Mouse (Mus musculus) 3T3-L1 (cell line): ENCODE results near the gene Zdhhc5.

ENCODE experiments used
- DNase-seq: peaks from one replicate; pipeline ENCODE4 v3.0.0-alpha.2; 2015; ENCODE audit warnings: low read depth, low spot score

Gene Zdhhc5

DNA sequence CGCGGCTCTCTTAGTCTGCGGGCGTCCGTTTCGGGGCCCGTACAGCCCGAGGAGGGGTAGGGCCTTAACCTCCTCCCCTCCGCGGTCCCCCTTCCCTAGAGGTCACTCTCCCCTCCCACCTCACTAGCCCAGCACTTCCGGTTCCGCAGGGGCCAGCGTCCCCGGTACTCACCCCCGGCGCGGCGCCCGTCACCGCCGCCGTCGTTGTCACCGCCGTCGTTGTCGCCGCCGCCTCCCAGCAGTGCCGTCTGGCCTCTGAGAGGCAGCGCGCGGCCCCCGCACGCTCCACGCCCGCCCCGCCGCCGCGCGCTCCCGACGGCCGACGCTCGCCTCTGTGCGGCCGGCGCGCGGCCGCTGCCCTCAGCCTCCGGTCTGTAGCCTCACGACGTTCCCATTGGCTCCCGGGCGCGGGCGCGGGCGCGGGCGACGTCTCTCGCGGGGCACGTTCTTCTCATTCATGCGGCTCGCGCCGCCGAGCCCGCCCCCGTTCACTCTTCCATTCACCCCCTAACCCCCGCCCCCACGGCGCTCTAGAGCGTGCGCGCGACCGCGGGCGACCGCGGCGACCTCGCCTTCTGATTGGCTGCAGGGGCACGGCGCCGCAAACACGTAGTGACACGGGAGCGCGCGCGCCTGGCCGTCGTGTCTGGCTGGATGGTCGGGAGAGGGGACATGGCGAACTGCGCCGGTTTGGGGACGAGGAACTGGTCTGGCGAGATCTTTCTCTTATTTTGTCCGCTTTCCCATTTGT is at the start of gene Zdhhc5:
TSS of gene Zdhhc5 (minus strand) at position 370 of the 751 bp plus-strand sequence.
- peak; percentile 96 for DNase-seq

DNA sequence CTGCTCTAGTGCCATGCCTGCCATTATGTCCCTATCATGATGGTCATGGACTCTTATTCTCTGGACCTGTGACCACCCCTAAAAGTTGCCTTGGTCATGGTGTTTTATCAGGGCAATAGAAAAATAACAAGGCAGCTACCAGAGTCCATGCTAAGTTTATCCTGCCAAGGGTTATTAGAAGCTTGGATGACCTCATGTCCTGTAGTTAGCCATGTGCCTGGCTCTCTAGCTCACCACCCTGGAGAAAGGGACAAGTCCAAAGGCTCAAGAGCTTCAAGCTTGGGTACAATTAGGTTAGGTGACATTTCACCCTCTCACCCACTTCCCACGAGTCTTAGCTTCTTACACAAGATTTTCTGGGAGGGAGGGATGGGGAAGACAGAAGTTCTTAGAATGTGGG is 47.8 kb upstream of the Zdhhc5 start:
- no peak for DNase-seq

DNA sequence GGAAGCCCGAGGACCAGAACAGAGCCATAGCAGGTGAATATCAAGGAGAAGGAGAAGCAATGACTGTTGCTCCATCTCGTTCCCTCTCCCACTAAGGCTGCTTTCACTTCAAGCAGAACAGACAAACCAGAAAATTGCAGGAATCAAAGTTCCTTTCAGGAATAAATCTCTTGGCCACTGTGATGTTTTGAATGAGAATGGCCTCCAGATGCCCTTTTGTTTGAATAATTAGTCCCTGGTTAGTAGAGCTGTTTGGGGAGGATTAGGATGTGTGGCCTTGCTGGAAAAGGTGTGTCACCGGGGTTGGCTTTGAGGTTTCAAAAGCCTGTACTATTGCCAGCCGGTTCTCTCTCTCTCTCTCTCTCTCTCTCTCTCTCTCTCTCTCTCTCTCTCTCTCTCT is 47.3 kb upstream of the Zdhhc5 start:
- DNase-seq: no peak

DNA sequence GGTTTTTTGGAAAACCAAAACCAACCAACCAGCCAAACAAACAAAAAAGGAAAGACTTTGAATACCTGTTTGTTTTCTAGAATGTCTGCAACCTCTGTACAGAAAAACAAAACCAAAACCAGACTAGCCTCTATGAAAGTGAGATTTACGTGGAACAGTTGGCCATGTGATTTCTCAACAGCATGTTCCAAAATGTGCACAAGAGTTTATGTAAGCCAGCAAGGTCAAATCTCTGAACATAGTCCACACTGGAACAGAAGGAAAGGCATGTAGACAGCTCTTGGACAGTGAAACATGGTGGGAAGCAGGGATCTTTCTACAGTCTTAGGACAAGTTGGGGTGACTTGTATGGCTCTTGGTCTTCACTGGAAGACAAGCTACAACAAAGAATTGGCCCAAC is 46.9 kb upstream of the Zdhhc5 start:
- no peak for DNase-seq

DNA sequence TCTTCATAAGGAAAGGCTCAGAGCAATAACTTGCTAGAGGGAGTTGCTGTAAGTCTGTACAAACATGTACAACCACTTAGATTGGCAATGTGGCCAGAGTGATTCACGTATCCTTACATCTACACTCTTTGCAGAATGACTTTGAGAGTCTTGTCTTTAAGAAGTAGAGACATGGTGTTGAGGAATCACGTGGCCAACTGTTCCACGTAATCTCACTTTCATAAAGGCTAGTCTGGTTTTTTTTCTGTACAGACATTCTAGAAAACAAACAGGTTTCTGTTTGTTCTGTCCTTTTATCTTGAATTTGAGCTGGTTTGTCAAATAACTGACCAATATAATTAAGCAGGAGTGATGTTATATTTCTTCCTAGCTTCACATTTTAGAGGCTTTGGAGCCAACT is 46.3 kb upstream of the Zdhhc5 start:
- DNase-seq: no peak

DNA sequence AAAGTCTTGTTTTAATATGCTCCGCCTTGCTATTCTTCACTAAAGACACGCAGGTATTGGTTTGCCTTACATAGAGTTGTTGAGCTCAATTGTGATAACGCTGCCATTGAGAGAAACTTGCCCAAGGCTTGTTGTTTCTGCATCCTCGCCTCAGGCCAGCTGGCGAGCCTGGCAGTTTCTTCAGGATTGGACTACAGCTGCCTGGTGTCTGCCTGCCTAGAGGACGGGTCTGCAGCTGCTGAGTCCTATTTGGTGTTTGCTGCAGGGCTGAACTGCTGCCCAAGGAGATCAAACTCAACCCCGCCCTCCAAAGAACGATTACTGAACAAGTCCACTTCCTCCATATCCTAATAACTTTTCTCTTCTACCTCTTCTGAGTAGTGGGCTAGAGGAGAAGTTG is 45.8 kb upstream of the Zdhhc5 start:
- no peak for DNase-seq

DNA sequence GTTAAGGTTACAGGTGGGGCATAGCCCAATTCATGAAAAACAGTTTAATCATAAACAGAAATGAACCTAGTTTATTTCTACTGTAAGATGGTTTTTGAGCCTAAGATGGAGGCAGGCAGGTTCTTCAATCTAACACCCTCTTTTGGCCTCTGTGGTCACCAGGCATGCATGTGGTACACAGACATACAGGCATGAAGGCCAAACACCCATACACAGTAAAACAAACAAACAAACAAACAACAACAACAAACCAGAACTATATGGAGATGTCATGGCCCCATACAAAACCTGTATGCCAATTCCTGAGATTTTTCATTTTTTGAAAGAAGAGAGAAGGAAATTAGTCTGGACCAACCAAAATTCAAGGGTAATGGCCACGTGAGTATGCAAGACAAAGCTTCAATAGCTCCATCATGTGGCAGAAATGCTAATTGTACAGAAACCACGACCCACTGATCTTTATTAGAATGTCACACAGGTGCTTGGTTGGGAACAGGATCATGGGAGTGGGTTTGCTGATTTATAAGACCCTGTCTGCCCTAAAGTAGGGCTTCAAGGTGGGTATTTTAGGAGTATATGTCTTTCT is 43.7 kb upstream of the Zdhhc5 start:
- peak; percentile 87 for DNase-seq

DNA sequence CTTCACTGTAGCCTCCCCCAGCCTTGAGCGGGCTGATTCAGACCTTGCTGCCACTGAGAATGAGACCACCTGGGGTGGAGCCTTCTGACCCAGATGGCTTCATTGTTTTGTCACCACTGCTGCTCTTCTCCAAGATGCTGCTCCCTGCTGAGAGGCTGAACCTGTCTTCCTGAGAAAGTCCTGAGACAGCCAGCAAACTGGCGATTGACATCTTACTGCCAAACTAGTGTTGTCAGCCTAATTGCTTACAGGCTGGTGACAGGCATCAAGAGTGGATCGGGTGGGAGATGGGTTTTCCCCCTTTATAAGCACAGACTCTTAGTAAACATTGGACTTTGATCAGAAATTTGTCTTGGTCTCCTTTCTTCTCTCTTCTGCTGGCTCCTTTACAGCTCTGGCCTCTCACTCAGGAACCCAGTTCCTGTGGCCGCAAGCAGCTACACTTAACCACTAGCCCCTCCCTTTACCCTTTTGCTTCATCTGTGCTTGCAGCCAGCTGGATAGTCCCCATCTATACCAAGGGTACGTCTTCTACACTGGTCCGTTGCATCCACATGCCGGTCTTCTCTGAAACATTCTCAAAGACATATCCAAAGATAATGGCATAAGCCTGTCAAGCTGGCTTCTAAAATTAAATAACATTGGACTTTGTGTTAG is 42.2 kb upstream of the Zdhhc5 start:
- no peak for DNase-seq

DNA sequence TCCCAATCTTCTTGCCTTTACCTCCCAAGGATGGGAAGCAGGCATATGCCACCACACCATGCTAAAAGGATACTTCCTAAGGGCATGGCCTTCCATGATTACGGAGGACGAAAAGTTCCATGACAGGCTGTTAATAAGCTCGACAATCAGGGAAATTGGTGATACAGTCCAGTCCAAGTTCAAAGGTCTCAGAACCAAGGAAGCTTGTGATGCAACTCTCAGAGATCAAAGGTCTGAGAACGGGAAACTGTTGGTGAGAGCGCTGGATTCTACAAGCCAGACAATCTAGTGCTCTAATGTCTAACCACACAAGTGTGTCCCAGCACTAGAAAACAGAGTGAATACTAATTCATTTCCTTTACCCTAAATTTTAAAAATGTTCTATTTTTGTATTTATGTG is 41.3 kb upstream of the Zdhhc5 start:
- DNase-seq: no peak

DNA sequence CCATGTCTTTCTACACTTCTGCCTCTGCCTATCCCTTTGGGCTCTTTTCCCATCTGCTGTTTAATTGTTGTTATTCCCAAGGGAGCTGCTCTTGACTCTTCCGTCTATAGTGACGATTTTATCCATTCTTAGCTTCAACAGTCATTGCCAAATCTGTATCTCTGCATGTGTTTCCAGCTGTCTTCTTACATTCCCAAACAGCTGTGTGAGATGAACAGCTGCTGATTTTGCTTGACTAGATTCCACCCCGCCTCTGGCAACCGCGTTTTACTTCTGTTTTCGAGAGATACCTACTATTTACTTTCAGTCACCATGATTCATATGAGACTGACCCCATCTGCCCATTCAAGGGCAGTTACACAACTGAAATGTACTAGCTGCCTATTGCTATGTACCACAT is 35.1 kb upstream of the Zdhhc5 start:
- no peak for DNase-seq

DNA sequence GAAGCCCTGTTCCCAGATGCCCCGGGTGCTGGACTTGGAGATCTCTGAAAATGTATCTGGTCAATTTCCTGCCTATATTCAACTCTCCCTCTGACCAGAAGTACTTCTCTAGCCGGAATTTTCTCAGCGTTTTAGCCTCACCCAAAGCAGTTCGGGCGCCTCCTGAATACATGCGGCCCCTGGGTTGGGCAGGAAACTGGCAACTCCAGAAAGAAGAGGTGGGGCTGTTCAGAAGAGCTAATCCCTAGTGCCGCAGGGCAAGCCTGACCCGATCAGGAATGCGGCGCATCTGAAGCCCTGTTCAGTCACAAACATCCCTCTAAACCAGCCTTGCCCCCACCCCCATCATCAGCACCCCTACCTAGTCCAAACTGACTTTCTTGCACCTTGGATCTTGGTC is 29.1 kb upstream of the Zdhhc5 start:
- DNase-seq: peak; percentile 64

DNA sequence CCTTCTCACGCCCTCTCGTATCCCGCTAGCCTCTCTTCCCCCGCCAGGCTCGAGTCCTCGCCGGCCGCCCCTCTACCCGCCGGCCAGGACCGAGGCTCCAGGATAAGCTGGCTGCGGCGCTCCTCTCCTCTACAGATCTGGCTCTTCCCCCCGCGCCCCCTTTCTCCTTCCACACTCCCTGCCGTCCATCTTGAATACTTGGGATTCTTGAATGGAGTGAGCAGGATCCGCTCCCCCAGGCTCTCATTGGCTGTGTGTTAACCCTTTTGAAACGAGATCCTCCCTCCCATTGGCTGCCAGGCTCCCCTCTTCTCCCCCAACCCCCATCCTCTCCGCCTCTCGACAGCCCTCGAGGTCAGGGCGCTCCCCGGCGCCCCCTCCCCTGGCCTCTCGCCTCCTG is 28.6 kb upstream of the Zdhhc5 start, which contains the start of gene Gm19426:
TSS of gene Gm19426 (minus strand) at position 95 of the 400 bp plus-strand sequence.
- peak; percentile 98 for DNase-seq

DNA sequence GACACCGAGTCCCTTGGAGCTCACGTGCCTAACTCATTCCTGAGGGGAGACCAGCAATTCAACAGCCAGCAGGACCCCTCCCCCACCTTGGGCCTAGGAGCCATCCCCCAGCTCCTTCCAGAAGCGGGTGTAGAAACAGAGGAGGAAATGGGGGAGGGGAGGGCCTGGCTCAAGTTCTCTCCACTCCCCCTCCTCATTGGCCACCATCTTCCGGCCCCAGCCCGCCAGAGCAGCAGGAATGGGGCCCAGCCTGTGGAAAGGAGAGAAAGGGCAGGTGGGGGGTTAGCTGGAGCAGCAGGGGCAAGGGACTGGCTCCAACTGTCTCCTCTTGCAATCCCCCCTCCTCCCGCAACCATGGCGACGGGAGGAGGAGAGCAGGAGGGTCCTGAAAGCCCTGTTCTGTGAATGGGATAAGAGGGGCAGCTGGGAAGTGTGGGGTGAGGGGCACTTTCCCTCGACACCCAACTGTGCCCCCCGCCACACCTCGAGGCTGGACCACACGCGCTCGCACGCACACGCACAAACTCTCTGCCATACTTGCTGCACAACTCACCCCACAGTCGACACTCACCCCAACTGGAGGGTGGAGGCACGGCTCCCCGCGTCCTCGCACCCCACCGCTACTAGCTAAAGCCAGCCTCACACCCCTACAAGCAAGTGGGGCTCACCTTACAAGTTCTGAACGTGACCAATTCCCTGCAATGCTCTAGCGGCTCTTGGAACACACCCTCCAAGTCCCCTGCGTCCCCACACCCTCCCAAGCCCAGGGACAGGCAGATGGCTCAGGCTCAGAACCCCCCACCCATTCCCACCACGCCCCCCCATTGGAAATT is 27.7 kb upstream of the Zdhhc5 start:
- DNase-seq: peak; percentile 64

DNA sequence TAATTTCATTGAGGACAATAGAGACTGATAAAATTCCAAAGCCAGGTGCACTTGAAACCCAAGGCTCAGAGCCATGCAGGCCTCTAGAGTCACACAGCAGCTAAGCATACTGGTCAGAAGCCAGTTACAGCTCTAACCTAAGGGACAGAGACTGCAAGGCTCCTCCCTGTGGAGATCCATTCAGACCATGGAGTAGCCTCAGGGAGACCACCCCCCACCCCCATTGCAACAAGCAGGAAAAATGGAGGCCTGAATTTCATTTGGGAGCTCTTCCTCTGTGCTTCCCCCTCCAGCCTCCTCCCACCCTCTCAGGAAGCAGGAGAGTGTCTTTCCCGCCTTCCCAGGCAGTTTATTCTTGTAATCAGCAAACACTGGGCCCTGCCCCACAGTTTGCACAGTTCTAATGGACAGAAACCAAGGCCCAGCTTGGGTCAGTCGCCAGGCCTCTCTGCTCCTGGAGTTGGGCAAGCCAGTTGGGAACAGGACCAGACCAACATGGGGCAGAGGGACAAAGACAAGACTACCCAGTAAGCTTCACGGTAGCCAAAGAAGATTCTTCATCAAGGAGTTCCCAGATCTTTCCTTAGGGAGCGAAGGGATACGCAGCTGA is 27.0 kb upstream of the Zdhhc5 start:
- DNase-seq: no peak

DNA sequence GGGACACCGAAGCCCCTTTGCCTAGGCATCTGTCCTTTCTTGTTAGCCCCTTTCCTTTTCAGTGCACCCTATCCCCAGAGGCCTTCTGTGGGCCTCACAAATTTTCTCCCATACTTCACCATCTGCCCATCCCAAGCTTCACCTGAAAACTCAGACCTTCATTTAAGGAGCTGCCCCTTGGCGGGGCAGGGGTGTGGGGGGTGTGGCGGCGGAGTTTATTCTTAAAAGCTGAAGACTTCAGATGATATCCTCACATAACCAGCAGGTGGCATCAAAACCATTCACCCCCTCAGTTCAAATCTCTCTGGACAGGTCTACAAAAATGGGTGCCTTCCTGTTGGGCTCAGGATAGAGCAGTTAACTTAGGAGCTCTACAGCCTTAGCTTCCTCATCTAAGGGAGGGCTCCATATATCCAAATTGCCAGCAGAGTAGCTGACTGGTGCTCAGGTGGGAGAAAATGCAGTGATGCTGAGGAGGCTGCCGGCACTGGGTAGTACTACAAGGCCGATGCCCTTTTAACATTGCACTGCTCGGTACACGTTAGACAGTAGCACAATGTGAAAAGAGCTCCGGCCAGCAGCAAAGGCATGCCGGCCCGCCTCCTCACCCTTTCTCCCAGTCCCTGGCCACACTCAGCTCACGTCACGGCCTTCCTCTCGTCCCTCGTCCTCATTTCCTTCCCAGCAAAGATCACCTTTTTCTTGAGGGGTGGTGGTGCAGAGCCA is 25.8 kb upstream of the Zdhhc5 start:
- DNase-seq: peak; percentile 75

DNA sequence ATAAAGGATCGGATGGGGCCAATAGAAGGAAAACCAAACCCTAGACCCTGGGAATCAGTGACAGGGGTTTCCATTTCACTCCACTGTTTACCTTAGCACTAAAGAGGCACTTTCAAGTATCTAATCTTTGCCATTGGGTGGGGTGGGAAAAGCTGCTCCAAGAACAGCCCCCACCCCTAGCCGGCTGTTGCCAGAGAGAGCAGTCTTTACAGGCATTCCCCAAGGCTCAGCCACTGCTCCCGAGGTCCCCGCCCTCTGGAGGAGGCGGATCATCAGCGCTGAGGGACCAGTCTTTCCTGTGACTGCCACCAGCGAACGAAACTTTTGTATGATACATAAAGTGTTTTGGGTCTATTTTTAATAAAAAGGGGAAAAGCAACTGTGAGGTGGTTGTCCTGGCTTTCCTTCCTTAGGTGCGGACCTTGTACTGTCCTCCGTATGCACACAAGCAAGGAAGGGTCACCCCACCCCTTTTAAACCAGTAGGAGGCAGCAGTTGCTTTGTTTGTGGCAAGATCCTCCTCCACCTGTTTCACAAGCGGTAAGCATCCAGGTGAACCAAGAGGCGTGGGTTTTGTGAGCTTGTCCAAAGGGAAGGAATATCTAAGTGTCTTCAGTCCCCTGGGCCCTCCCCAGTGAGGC is 23.4 kb upstream of the Zdhhc5 start:
- peak; percentile 68 for DNase-seq

DNA sequence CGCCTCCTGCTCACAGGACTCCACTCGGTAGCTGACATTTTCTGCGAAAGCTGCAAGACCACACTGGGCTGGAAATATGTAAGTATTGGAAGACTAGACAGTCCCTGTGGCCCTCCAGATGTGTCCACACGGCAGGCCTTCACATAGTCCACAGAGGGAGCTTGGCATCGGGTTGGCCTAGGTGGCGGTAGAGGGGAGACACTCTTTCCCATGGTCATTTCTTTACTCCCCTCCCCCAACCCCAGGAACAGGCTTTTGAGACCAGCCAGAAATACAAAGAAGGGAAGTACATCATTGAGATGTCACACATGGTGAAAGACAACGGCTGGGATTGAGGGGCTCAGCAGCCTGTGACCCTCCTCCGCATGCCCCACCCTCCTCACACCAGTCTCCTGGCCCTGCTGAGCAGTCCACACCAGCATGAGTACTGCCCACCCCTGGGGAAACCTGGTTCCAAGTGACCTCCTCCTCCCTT is 22.5 kb upstream of the Zdhhc5 start:
- DNase-seq: peak; percentile 24

DNA sequence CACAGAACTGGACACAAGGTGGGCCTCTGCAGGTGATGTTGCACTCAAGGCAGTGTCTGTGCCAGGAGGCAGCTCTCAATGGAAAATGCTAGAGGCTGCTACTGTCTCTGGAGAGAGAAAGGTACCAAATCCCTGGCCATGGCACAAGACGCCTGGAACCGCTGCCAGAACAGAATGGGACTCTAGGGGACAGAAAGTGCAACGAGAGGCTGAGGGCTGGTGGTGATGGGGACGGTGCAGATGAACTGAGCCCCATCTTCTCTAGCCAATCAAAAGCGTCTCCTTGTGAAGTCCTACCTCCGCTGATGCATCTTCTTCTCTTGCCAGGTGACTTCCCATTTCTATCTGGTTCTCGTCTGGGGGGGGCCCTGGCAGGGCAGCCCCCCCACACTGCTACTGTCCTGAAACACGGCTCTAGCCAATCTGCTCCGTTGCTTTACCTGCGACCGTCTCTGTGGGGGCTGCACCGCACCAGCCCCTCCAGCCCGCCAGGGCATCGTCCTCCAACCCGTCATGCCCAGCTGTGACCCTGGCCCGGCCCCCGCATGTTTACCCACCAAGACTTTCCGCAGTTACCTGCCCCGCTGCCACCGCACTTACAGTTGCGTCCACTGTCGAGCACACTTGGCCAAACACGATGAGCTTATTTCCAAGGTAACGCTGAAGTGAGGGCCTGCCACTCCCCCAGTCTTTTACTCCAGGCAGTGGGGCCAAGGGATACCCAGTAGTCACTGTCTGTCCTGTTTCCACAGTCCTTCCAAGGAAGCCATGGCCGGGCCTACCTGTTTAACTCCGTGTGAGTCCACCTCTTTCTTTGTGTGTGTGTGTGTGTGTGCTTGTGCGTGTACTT is 21.6 kb upstream of the Zdhhc5 start:
- DNase-seq: peak; percentile 9

DNA sequence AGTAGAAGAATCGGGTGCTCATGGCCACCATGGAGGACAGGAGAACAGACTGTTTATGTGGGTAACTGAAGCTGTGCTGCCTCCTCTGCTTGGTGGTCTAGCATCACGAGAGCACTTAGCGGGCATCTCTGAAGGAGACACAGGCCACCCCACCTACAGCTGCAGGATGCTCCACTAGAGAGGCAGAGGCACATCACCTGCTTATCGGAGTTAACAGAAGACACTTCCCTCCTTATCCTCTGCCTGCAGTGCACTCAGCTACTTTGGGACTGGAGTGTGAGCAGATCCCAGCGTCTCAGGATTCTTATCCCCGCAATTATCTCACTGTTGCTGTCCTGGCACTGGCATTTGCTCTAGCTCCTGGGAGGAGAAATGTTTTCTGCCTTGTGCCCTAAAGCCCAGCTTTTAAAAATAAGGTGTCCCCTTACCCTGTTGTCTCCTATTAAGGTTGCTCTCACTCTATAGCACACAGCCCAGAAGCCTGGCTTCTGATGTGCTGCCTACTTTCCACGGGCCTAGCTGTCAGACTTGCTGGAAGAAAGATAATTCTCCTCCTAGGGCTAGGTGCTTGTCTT is 20.5 kb upstream of the Zdhhc5 start:
- peak; percentile 14 for DNase-seq
